Mouse (Mus musculus): ENCODE results near the gene Olfr77.

Gene Olfr77

DNA sequence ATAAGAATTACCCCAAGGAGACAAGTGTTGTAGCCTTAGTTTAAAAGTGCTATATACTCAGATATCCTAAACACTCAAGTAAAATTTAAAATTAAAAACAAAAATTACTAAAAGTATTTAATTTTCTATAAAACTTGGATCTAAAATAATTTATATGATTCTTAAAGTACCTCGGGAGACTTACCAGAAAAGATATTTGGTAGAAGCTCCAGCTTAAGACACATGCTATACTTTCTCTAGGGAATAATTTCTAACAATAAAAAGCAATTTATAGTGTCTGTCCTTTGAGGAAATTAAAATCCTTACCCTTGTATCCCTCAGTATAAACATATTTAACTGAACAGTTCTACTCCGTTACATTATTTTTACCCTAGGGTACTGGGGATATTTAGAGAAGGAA is at the start of gene Olfr77:
Gene Olfr77 (plus strand): TSS at position 301 of the 400 bp plus-strand sequence.
- no peak for DNase-seq

DNA sequence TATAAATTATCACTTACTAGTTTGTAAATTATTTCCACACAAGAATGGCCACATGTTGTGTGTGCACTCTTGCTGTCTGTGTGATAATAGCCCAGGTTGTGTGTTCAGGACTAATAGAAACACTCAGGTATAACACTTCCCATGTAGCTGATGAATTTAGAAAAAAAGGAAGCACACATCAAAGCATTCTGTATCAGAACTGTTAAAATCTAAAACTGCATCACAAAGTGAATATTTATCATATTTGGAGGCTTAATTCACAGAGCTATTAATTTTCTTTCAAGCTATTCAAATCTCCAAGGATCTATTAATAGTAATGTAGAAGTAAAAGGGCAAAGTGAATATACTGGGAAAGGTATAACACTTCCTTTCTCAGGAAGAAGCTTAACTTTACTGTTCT is 28.8 kb upstream of the Olfr77 start, which contains the start of gene Olfr862:
Gene Olfr862 (minus strand): TSS at position 101 of the 400 bp plus-strand sequence.
- no peak for DNase-seq

DNA sequence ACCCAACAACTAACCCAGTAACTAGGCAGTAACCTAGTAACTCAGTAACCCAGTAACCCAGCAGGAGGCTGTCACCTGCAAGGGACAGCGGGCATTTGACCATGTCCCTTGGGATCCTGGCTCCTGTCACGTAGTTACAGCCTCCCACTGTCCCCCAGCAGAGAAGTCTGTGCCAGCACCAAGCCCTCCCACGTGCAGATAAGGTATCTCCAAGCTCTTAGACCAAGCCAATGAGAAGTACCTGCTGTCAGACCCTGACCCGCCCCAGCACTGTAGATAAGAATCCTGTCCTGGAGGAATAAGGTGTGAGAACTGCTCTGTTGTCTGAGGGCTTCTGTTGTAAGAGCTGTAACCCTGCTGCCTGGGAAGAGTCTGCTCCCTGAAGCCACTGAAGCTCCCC is 5.5 kb upstream of the Olfr77 start:
- DNase-seq, result no peak
